Mouse (Mus musculus) retina, adult 2 months (tissue): ENCODE measurements around the gene Ppfia4.

Experiments used
- DNase-seq: peaks from one replicate; pipeline ENCODE4 v3.0.0-alpha.2; 2012; ENCODE audit warnings: low read depth, low spot score

Ppfia4 gene

DNA sequence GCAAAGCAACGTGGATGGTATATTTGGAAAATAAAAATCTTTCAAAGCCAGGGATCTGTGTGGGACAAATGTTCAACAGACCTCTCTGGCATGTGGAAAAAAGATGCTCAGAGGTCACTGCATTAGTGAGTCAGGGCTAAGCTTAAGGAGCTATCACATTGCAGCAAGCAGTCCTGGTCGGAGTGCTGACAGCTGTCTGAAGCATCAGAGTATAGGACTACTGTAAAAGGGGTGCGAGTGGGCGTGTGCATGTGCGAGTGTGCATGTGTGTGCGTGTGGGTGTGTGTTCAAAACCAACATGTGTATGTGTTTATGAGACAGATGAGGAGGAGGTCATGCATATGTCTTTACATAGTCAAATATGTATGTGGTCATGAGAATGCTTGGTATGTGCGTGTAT lies 6.4 kb upstream of the Ppfia4 start:
- DNase-seq = no peak

DNA sequence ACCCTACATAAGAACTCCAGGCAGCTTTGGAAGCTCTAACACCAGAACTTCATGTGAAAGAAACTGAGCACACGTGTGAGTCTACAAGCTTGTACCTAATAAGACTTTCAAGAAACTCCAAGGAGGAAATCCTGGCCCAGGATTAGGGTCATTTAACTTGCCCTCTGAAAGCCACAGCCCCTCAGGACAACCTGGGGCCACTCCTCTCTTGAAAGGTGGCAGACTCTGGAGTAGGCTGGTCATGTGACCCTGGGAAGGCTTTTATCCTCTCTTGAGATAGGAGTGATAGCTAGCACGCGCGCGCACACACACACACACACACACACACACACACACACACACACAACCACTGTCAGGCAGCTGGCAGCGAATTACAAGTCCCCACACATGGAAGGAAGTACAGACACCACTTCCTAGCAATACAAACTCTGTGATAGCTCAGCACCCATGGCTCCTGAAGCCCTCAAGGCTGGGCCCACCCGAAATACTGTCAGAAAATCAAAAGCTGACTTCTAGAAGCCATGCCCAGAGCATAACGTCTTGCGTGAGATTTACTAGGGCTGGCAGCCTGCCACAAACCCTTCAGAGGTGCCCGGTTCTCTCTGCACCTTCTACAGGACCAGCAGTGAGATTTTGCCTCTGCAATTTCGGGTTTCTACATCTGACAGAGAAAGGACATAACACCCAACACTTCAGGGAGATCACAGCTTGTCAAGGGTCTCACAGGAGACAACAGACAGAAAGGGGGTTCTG lies 4.4 kb upstream of the Ppfia4 start:
- DNase-seq = no peak

DNA sequence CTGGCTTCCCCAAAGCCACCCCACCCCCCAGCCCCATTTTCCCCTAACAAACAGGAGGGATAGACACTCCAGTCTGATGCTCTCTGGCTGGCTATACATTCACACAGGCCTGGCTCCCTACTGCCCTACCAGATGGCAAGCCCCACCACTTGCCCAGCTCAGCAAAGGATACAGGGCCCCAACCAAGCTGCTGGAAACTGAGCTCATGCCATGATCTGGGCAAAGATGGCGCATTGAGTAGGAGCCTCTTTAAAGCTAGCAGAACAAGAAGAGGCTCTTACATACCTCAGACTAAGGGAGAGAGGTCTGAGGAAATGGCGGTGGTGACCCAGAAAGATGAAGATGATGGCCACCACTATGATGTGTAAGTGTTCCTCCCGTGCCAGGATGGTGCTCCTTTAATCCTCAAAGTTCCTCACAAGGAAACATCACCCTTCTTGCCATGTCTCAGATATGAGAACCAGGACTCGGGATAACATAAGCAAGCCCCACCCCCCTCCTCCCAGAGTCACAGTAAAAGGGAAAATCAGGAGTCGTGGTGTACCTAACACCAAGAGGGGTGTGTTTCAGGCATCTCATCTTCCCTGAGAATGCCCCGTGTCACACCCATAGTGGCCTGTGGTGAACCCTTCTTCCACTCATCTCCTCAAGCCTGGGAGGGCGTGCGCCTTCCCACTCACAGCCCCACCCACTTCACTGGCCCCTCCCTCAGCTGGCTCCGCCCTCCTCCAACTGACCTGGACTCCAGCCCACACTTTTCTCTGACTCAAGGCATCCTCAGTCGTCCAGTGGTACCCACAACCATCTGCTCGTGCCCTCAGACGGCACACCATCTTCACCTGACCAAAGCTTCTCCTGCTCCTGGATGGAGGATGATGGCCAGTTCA lies 3.4 kb upstream of the Ppfia4 start:
- DNase-seq = no peak

DNA sequence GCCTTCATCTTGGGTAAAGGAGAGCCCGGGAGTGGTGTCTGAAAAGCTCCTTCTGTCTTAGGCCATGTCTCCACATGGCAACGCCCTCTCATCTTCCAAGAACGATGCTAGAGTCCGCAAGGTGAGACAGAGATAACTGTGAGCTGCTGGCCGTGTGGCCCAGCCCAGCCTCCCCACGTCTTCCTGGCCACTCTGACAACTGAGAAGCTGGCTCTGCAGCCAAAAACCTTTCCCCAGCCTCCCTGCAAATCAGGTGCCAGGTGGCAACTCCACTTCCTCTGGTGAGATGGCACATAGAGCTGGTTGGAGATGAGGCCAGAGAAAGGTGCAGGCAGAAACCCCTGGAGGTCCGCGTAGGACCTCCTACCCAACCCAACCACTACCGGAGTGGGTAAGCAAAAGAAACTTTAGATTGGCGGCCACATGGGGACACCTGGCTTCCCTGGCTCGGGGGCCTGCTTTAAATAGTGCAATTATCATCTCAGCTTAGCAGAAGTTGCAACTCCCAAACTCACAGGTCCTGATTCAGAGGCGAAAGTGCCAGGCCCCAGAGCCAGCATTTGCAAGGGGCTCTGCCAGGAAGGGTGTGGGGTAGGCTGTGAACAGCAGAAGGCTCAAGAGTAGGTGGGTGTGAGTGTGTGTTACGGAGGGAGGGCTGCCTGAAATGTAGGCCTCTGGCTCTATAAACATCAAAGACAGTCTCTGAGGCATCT lies 2.6 kb upstream of the Ppfia4 start:
- DNase-seq = no peak

DNA sequence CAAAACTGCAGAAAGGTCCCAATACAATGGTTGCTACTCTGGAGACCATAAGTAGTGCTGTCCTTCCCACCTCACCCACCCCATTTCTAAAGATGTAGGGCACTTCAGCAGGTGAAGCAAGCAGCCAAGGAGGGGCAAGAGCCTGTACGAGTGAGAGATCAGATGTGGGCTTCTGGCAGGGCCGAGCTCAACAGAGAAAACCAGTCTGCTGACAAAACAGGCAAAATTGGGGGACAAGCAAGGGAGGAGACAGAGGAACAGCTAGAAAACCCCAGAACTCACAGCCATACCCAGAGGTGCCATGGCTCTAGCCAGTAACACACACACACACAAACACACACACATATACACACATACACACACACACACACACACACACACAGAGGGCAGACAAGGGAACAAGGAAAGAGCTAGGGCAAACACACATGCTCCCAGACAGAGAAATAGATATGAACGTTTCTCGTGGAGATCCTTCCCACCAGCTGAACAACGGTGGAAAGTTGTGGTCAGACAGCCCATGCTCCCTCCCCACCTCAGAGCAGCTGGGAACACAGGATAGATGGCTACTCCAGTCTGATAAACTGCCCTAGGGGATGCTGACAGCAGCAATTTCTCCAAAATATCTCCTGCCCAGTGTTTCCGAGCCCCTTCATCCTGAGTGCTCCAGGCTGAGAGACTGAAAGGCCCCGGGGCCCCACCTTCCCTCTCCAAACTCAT lies 1.5 kb upstream of the Ppfia4 start:
- no peak for DNase-seq

DNA sequence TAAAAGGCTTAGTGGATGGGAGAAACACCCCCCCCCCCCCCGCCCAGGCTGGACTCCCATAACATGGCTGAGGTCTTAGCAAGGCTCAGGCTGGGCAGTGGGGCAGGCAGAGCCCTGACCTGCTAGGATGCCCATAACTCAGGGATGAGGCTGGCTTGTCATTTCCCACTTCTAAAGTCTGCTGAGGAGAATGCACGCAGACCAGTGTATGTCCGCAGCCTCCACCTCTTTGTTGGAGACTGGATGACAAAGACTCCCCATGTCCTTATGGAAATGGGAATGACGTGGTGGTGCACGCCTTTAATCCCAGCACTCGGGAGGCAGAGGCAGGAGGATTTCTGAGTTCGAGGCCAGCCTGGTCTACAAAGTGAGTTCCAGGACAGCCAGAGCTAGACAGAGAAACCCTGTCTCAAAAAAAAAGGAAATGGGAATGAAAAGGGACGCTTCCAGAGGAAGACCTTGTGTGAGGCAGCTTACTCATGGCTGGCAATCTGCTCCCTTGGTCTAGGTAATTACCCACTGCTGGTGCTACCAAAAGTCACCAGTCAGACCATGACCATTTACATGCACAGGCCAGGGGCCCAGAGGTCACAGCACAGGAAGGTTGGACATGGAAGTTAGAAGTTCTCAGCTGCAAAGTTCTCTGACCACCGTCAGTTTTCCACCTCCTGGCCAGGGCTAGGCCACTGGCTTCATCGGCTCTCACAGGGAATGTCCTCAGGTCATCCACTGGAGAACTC lies 813 bp upstream of the Ppfia4 start:
- no peak for DNase-seq

DNA sequence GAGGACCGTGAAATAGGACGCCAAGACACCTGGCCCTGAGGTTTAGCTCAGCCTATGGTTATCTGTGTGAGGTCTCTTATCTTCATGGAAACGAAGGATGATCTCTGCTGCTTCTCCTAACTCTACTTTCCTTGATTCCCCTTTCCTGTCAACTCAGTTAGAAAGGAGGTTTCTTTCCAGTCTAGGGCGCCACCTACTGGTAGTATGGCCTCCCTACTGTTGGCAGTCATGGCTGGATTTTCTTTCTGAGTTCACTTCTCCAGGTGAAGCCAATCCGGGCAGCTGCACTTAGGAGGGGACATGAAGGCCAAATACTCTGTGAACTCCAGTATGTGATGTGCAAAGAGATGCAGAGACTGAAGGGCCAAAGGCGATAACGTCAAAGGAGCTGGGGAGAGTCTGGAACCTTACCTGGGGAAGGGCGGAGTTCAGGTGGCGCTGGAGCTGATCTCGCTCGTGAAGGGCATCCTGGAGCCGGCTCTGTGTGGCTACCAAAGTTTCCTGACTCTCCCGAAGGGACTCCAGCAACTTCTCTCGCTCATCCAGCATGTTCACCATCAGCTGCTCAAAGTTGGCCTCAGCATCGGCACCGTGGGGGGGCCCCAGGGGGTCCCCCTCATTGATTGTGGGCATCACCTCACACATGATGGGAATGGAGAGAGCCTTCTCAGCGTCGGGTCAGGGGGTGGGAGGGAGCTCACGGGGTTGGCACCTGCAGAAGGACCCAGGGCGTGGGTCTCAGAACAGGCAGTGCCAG lies 671 bp downstream of the Ppfia4 start:
- DNase-seq = peak; percentile 66

DNA sequence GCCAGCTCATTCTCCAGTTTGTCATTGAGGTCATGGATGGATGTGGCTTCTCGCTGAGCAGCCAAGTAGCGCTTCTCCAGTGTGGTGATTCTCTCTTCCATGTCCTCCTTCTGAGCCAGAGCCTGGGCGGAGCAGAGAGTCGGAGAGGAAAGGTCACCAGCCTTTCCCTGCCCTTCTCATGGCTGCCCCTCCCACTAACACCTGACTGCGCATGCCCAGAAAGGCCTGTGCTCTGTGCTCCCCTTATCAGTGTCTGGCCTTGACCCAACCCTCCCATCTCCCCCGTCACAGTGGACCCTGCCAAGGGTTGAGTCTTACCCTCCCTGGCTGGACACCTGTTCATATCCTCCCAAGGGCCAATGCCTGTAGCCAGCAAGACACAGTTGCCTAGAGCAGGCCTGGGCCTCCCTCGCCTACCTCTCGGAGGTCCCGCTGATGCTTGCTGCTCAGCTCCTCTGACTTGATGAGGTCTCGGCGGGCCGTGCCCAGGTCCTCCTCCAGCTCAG lies 5.8 kb downstream of the Ppfia4 start:
- no peak for DNase-seq

DNA sequence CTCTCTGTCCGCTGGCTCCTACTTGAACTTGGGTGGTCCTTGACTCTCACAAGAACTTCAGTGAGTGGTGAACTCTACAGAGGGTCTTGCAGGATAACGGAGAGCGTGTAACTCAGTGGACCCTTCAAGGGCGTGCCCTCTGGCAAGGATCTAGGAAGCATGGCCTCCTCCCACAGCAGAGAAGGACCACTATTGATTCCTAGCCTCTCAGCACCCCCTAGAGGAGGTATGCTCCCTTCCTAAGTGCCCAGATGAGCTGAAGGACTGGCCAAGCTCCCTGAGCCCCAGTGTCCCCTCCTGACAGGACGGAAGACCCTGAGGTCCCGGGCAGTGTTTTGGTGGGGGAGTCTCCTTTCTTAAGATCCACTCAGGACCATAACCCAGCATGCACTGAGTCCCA lies 10.1 kb downstream of the Ppfia4 start:
- no peak for DNase-seq

DNA sequence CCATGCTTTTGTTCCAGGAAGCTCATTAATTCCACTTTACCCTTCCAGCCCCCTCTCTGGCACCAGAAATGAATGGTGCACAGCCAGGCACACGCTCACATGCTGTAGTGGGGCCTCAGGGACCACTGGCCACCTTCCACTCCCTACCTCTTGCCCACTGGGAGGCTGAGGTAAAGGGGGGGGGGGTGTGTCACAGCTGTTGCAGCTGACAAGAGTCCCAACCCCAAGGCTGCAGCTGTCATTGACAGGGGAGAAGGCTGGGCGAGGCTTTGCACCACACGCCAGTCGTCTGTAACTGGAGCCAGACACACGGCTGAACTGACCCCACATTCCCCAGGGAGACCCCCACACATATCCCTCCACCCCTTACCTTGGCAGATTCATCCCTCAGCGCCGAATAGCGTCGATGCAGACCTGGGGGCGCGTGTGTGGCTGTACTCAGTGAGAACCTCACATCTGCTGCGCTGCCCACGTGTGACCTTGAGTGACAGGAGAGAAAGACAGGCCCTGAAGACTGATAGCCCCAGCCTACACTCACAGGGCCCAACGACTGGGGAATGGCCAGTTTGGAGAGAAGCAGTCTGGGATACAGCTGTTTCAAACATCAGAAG lies 11.9 kb downstream of the Ppfia4 start:
- DNase-seq = no peak

DNA sequence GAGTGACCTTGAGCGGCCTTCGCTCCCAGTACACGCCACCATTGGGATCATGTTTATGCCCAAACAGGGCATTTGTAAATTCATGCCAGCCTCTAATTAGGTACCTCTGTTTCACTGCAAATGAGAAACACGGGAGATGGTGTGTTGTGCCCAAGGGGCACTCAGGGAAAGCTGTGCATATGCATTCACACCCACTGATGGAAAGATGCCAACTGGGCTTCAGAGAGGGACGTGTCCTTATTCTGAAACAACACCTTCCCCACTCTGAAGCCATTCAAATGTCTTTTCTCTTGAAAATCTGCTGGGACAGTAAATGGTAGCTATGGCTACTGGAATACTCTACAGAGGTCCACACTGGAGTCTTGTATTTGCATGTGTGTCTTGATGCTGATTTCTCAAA lies 14.5 kb downstream of the Ppfia4 start:
- DNase-seq = no peak

DNA sequence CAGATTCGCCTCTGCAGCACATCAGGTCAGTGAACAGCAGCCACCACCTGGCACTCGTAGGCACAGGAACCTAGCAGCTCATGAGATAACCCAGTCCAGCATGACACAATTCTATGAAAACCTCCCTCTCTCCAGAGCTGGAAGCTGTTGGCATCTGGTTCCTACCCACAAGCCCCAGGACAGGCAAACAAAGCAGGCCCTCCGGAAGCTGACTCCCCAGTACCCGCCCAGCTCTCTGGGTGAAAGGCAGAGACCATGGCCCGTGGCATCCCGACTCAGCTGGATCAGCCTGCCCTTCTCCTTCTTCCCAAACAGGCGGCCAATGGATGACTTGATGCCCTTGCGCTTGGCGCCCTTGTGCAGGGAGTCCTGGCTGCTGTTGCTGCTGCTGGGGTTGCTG lies 16.4 kb downstream of the Ppfia4 start:
- no peak for DNase-seq

DNA sequence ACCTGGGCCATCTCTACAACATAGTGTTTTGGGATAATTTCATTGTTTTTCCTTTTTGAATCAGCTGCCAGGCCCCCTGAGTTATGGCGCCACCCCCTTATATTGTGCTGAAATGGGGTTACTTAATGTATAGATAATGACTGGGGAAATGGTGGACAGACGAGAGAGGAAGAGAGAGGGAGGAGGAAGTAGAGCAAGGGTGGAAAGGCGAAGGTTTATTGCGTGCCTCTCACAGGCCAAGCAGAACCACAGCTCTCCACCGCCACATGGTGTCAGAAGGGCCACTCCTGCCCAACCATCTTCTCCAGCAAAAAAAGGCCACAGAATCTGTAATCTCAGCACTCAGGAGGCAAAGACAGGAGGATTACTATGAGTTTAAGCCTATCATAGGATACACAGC lies 17.5 kb downstream of the Ppfia4 start:
- no peak for DNase-seq

DNA sequence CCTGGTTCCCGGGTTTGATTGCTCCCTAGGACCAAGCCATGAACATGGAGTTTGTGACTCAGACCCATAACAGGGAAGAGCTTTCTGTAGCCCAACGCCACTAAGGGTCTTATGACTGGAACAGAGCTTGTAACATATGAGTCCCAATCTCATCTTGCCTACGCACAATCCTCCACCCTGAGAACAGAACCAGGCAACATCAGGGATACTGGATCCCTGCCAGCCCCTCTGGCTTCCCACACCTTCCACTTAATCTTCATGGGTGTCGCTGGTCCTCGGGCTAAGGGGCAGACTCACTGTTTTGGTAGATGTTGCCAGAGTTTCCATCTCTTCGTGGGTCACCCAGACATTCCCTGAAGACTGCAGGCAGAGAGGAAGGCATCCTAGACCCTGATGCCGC lies 21.0 kb downstream of the Ppfia4 start:
- DNase-seq = no peak

DNA sequence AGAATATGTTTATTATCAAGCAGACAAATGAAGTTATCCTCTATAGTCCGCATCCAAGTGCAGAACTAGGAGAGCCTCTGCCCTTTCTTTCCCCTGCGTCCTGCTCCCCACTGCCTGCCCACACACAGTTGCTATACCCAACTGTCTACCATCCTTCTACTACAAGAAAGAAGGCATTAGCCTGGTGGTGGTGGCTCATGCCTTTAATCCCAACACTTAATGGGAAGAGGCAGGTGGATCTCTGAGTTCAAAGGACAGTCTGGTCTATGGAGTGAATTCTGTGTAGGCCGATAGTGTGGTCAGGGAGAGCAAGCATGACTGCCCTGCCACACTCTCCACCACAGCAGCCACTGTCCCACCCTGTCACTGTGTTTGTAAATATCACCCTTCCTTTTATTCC lies 22.0 kb downstream of the Ppfia4 start:
- DNase-seq = no peak

DNA sequence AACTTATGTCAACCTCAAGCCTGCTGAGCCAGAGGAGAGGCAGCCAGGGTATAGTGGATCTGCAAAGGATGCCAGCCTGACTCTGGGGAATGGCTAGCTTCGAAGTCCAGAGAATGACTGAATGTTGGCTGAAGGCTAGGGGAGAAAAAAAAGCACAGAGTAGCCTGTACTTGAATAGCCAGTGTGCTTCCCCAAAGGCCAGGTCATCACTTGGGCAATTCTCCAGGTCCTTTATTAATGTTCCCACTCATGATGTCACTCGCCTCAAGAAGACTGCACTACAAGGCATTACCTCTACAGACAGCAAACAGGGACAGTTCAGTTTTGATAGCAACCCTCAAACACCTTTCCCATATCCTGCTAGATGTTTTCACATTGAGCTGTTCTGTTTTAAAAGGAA lies 22.4 kb downstream of the Ppfia4 start:
- no peak for DNase-seq

DNA sequence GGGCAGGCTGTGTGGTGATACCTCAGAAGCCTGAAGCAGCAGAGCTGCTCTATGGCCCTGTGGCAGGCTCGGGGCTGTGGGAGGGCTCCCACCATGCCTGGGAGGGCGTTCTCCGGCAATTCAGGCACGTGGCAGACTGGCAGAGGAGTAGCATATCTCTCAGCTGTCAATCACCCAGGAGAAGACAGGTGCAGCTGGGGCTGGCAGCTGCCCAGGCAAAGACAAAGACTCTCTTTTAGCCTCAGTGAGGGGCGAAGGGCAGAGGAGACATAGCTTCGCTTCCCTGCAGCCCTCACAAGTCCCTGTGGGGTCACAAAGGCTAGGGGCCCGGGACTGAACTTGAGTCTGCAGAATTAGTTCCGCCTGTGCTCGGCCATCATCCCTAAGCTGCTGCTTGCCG lies 25.3 kb downstream of the Ppfia4 start:
- DNase-seq = no peak

DNA sequence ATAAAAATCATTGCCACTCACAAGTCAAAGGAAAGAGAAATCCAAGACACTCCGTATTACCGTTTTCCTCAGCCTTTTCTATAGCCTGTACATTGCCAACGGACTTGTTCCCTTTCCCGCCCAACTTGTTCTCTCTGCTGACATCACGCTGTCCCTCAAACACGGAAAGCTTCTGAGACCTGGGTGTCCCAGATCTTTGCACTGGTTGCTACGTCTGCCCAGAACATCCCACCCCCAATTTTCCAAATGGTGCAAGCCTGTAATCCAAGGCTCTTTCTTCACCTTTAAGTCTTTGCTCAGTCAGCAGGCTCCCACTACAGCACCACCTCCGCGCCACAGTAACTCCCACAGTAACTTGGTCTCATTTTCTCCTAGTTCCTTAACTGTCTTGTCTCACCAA lies 27.8 kb downstream of the Ppfia4 start:
- no peak for DNase-seq

DNA sequence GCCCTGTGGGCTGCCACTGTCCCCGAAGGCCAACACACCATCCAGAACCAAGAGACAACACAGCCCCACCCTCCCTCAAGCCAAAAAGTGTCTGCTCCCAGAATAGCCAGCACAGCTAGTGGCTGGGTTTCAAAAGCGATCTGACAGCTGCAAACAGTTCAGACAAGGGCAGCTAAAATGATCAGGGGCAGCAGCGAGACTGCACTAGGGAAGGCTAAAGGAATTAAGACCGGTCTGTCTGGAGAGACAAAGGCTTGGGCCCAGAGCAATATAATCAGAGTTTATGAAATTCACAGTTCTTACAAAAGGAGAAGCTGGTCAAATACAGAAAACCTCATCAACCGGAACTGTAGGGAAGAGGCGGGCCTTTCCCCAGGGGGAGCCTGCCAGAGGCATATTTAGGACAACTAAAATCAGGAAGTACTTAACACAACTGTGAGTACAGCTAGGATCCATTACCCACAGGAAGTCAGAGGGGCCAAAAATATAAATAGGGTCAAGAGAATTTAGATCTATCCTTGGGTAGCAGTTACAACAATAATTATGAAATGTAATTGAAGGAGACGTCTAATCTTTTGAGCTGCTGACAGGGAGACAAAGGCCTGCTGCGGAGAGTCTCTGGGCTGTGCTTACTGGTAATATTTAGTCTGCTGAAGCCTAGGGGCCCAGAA lies 30.0 kb downstream of the Ppfia4 start:
- no peak for DNase-seq
